Mouse (Mus musculus): ENCODE results near the gene Homer1.

The Homer1 gene

DNA sequence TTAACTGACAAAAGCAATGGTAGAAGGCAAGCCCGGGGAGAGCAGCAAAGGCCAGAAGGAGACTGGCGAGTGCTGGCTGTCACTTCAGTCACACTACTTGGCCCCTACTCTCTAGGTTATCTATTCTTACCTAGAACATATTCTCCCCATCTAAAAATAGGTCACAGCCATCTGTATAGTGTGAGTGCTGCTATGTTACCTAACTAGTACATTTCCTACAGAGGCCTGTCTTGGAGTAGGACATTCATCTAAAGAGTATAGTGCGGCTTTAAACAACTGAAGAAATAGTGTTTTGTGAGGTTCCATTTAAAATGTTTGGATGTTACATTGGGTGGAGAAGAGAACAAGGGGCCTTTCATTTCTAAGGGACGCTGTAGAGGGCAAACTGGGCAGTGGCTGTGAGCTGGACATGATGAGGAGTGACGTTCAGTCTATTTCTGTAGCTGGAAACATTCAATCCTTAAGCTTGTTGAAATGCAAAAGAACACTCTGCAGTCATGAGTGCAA, 100.3 kb downstream of the Homer1 start:
- DNase-seq (ENCODE audit: low read depth, low spot score) = no peak

DNA sequence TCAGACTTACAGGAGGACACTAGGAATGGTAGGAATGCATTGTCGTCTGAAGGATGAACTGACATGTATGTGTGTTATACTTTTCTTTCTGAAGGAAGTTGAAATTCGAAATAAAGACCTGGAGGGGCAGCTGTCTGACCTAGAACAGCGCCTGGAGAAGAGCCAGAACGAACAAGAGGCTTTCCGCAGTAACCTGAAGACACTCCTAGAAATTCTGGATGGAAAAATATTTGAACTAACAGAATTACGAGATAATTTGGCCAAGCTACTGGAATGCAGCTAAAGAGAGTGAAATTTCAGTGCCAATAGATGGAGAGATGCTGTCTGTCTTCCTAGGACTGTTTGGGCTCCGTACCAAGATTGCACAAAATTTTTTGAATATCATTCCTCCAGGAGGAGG, 102.5 kb downstream of the Homer1 start:
- no peak for DNase-seq (ENCODE audit: low read depth, low spot score)

DNA sequence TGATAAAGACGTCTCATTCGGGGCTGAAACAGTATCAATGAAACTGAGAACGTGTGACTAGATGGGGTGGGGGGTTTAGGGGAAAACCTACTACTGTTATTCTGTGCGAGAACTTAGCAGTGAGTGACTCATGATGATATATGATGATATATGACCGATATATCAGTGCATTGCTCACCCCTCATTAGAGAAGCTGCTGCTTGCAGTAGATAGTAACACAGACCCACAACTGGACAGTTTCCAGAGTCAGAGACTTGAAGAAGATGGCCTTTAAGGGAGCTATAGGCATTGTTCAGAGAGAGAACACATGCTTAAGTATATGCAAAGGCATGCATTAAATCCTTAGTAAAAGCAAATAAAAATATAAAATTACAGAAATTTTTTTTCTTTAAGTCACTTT, 107.4 kb downstream of the Homer1 start:
- no peak for DNase-seq (ENCODE audit: low read depth, low spot score)

DNA sequence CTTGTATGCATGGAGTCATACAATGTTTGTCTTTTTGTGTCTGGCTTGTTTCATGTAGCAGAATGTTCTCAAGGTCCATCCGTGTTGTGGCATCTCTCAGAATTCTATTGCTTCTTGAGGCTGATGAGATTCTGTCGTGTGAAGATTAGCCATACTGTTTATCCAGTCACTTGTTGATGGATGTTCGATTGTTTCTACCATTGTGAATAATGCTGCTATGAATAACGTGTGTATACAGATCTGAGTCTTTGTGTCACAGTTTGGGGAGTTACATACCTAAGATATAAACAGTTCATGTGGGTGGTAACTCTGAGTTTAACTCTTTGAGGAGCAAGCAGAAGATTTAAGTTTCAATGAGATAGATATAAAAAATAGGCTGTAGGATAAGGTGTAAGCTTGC, 110.9 kb downstream of the Homer1 start:
- no peak for DNase-seq (ENCODE audit: low read depth, low spot score)

DNA sequence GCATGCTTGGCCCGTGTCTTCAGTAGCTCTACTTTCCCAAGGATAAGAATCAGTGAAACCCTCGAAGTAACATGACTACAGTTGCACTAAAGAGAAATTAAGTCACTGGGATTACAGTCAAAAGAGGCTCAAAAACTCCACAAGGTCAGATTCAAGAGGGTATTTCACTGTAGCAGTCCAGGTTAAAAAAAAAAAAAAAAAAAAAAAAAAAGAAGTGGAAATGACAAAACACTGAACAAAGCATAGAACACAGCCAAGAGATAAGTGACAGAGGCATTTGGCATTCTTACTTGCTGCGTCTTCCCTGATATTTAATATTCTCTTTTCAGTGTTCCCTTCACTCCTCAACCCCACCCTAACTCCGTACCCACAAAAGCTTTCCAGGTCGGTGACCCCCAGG, 115.6 kb downstream of the Homer1 start:
- no peak for DNase-seq (ENCODE audit: low read depth, low spot score)

DNA sequence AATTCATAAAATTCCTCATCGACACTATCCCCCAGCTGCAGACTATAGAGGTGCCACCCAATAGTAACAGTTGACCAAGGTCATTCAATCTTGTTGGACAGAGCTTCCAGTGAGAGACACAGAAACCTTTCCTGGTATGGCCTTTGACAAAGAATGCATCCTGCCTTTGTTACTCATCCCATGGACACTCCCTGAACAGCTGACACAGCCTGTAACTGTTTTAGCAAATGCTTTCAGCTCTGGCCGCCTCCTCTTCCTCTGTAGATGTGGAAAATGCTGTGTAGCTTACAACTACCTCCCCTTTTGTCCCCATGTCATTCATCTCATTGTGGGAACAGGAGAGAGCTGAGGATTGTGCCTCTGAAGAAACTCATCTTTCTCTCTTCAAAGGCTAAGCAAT, 118.9 kb downstream of the Homer1 start:
- DNase-seq (ENCODE audit: low read depth, low spot score) = peak; percentile 40

DNA sequence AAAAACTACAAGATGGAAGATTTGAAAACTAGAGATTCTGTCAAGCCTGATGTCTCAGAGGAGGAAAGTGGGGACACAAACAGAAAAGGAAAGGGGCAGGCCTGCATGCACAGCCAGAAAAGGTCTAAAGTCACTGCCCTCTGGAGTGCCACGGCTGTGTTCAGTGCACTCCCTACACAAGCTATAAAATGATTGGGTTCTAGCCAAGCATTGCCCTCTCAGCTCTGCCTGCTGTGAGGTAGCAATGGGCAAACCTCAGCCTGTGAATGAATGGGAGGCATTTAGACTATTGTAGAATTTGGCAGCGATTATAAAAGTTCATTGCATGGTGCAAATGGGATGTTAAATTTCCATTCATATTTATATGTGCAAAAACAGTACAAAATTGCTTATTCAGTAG, 120.3 kb downstream of the Homer1 start:
- DNase-seq (ENCODE audit: low read depth, low spot score) = no peak

DNA sequence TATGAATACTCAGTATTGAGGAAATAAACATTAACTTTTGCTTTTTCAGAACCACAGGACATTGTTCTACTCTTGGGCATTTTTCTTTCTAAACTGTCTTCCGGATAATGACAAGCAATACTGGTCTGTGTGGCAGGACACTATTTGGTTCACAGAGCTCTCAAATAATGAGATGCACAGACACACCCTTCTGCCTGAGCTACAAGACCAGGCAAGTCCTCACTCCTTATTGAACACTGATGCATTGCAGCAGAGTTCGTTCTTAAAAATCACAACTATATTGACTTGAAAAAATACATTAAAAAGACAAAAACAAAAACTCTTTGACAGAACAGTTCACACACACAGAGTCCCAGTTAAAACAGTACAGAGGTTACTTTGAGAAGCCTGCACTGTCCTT, 123.8 kb downstream of the Homer1 start:
- no peak for DNase-seq (ENCODE audit: low read depth, low spot score)

DNA sequence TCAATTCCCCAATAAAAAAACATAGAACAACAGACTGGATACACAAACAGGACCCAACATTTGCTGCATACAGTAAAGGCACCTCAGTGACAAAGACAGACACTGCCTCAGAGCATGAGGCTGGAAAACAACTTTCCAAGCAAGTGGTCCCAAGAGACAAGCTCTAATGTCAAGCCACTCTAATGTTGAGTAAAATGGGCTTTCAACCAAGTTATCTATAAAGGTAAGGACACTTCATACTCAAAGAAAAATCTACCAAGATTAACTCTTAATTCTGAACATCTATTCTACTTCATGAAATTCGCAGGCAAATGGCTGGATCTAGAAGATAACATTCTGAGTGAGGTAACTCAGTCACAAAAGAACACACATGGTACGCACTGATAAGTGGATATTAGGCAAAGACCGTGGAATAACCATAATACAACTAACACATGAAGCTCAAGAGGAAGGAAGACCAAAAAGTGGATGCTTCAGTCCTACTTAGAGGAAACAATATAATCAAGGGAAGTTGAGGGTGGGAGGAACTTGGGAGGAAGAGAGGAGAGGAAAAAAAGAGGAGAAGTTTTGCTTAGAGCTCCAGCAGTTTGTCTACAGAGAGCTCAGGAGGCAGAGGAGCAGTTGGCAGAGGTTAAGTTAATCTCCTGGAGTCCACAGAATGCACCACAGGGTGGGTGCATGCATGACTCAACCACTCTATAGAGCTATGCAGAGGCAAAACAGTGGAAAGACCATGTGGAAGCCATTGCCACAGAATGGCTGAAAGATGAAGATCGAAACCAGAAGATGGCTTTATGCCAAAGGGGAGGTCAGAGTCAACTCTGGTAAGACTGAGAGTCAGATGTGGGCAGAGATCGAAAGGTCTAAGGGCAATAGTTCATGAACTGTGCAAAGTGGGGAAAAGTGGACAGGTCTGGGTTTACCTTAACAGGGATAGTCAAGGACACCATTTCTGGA, 128.8 kb downstream of the Homer1 start:
- peak; percentile 5 for DNase-seq (ENCODE audit: low read depth, low spot score)

DNA sequence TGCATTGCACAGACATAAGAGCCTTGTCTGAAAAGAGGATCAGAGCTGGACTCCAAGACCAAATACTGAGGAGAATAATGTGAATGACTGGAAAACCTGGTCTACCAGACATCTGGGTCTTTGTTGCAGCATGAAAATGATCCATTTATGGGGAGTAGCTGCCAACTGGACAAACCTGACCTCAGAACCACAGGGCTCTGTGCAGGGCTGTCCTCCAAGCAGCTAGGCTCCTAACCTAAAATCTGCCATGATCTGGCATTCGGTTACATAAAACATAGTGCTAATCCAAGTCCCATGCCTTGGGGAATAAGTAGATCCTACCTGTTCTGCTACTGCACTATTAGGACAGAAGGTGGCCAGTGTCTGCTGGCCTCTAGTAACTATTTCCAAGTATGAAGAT, 129.8 kb downstream of the Homer1 start:
- no peak for DNase-seq (ENCODE audit: low read depth, low spot score)

DNA sequence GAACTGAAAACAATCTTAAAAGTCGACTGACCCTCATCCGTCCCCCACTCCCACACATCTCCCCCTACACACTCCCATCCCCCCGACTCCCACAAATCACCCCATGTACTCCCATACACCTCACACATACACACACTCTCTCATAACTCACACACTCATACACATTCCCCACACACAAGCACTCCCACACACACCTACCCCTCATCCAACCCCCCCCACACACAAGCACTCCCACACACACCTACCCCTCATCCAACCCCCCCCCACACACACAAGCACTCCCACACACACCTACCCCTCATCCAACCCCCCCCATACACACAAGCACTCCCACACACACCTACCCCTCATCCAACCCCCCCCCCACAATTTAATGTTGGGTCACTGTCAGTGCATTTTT, 140.7 kb downstream of the Homer1 start:
- DNase-seq (ENCODE audit: low read depth, low spot score) = no peak

DNA sequence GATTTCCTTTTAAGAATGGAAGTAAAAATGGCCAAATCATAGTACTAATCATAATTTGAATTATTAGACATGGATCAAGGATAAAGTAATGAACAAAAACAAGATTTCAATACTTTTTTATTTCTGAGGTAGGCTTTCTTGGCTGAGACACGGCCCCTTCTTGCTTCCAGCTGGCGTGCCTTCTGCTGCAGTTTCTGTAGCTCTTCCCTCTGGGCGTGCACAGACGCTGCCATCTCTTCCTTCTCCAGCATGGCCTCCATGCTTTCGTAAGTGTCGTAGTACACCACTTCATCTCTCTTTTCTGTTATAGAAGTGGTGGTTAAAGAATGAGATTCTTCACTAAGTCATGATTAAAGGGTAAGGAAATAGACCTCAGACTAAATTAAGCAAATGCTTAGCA, 153.8 kb downstream of the Homer1 start:
- no peak for DNase-seq (ENCODE audit: low read depth, low spot score)
